Mouse (Mus musculus) embryonic facial prominence, embryonic 10.5 days (tissue): ENCODE data around the gene Dok3. TPM values are rescaled to one million over a fixed set of nuclear protein-coding genes. Genes with fewer than 3 reads are reported as not detected.
"Not testable (repeated sequence)": the region's sequence is repeated elsewhere in the genome, so short reads cannot be mapped to it uniquely, and the experiment has no call there.

ENCODE experiments used
- DNase-seq: peaks from one replicate; pipeline ENCODE4 v3.0.0-alpha.2; 2017; ENCODE audit warnings: low spot score
- H3K27ac ChIP-seq: fragments of 300-500 bp; sonication (generic); replicated peaks from 2 replicates; pipeline ENCODE4 v1.5.1; 2016; ENCODE audit warnings: mild to moderate bottlenecking
- H3K27me3 ChIP-seq: fragments of 300-500 bp; sonication (generic); replicated peaks from 2 replicates; pipeline ENCODE4 v1.6.1; 2016; ENCODE audit warnings: low read depth, mild to moderate bottlenecking; ENCODE audit not compliant: poor library complexity, severe bottlenecking
- H3K36me3 ChIP-seq: fragments of 300-500 bp; sonication (generic); replicated peaks from 2 replicates; pipeline ENCODE4 v1.6.1; 2016; ENCODE audit warnings: mild to moderate bottlenecking, moderate library complexity
- H3K4me1 ChIP-seq: fragments of 300-500 bp; sonication (generic); 2 replicates; pipeline ENCODE4 v1.6.1; 2016
- H3K4me3 ChIP-seq: fragments of 300-500 bp; sonication (generic); 2 replicates; pipeline ENCODE4 v1.5.1; 2016; ENCODE audit warnings: mild to moderate bottlenecking, moderate library complexity
- H3K9me3 ChIP-seq: fragments of 300-500 bp; sonication (generic); 2 replicates; pipeline ENCODE4 v1.6.1; 2016; ENCODE audit warnings: mild to moderate bottlenecking
- WGBS: fragments of 180-500 bp; shearing (Covaris S2); methylation state at CpG from one replicate; pipeline ENCODE4 v1.1.7; 2016; 5-methylcytosine and 5-hydroxymethylcytosine counted together
- polyA plus RNA-seq: library from polyadenylated mRNA; unstranded; fragments of >200 nt; fragmentation: Nextera tagmentation; extraction: Ambion mirVana; gene quantifications from 2 replicates; pipeline ENCODE4 v1.2.1, GENCODE M21; 2016

The Dok3 gene
- polyA plus RNA-seq: 3.6 and 4.2 TPM in 2 replicates

DNA sequence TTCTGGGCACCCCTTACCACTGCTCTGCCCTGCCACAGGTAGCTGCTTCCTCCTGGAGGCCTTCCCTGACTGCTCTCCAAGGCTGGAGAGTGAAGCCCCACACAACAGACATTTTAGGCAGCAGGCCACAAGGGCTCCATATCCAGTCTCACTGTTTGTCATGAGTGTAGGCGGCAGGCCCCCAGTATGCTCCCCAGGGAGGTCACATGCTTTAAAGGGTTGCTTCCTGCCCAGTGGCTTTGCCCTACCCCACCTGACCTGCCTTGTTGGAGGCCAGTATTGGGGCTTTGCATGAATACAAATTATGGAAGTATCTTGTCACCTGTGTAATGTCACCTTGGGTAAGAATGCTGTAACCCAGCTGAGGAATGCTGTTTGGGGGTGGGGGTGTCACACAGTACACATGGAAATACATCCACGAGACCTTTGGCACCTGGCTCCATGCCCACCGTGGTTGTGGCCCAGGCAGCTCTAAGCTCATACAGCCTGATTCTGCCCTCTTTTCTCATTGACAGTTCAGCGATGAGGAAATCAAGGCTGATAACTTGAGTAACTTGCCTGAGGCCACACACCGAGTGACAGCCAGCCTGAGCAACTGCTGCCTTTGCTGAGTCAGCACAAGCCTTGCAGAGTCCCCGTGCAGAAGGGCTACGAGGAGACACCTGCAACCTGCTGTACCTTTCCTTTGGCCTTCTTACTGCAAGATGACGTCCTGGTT, at the start of gene Dok3:
TSS of gene Dok3 (minus strand) at position 99 of the 718 bp plus-strand sequence.
- Histone ChIP-seq H3K9me3 (no peaks in the 10 kb centered on the region), H3K4me1 (no peaks in the 10 kb centered on the region), H3K27me3 (no peaks in the 10 kb centered on the region), H3K36me3 (peaks cover 62% of the 10 kb centered on the region), H3K4me3 (0 out of 2 replicates have a peak within 1 kb of the TSS, but pooled peaks have one; percentile 5), H3K27ac (no peak within 1 kb of the TSS)
- WGBS: 83% methylated on average over 8 of the region's 8 CpGs
- DNase-seq: no peak

DNA sequence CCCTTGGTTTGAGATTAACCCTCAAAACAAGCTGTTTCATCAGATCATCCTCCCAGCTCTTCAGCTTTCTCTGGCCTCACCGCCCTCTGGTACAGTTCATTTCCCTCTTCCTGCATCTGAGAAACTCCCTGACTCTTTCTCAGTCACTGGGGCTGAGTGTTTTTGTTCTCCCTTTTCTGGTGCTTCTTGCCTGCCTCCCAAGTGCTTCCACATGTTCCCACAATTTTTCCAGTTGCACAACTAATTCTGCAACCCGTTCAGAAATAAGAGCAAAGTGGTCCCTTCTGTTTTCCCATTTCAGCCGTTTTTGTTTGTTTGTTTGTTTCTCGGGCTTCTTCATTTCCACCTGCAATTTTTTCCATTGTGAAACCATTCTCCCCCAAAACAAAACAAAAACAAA, 49.0 kb upstream of the Dok3 start:
- H3K36me3 ChIP-seq: peaks cover 4% of the 10 kb centered on the region; the same call in 1 of the 2 replicates

DNA sequence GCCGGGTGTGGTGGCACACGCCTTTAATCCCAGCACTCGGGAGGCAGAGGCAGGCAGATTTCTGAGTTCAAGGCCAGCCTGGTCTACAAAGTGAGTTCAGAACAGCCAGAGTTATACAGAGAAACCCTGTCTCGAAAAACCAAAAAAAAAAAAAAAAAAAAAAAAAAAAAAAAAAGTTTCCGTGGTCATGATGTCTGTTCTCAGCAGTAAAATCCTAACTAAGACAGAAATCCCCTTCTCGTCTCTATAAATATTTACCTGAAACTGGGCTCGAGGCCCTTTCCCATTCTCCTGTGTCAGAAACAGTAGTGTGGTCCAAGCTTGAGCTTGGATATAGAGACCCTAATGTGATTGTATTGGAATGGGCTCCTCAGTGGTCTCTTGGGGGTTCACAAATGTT, 47.8 kb upstream of the Dok3 start:
- not testable (repeated sequence) for H3K9me3 ChIP-seq, DNase-seq, H3K4me1 ChIP-seq, H3K36me3 ChIP-seq, H3K27ac ChIP-seq, H3K4me3 ChIP-seq, H3K27me3 ChIP-seq
- WGBS: 86% methylated on average over 7 of the region's 7 CpGs

More for the DNA sequence above, 49.0 kb upstream of the Dok3 start:
- Histone ChIP-seq H3K4me1 (no peaks in the 10 kb centered on the region), H3K27me3 (no peaks in the 10 kb centered on the region), H3K9me3 (no peaks in the 10 kb centered on the region), H3K27ac (no peak overlapping the region), H3K4me3 (no peak overlapping the region)
- no peak for DNase-seq
- 77% methylated on average over 4 of the region's 4 CpGs for WGBS

DNA sequence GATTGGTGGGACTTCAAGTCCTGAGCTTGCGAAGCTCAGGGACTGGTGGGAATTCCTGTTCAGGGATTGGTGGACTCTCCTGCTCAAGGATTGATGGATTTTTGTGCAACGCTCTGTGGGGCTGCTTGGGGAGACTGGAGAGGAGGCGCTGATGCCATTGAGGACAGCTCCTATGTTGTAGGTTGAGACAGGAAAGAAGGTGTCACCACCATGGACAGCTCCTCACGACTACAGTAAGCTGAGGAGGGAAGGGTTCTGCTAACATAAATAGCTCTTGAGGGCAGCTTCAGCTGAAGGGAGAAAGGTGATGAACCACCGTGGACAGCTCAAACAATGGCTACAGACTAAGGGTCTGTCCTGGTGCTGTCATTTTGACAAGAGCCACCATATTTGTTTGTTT, 46.8 kb upstream of the Dok3 start:
- H3K36me3 ChIP-seq: peaks cover 4% of the 10 kb centered on the region; the same call in 1 of the 2 replicates
- no peak overlapping the region for H3K4me3 ChIP-seq
- peak; percentile 21 for DNase-seq
- no peak overlapping the region for H3K27ac ChIP-seq
- 65% methylated on average over 5 of the region's 5 CpGs for WGBS
- peaks cover 10% of the 10 kb centered on the region for H3K4me1 ChIP-seq
- no peaks in the 10 kb centered on the region for H3K9me3 ChIP-seq
- H3K27me3 ChIP-seq: no peaks in the 10 kb centered on the region

DNA sequence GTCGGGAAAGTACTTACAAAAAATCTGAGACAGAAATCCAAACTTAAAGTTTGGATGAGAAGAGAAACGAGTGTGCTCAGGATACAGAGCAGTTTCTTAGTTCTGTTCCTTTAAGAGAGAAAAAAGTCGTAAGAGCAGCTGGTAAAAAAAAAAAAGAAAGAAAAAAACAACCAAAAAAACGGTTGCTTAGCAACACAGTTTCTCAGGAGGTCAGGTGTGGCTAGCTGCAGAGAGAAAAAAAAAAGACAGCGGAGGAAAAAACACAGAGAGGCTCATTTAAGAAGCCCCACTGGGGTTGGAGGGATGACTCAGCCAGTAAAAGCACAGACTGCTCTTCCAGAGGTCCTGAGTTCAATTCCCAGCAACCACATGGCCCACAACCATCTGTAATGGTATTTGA, 45.2 kb upstream of the Dok3 start:
- WGBS: 78% methylated on average over 5 of the region's 5 CpGs
- Histone ChIP-seq H3K27me3 (no peaks in the 10 kb centered on the region), H3K36me3 (peaks cover 7% of the 10 kb centered on the region)

DNA sequence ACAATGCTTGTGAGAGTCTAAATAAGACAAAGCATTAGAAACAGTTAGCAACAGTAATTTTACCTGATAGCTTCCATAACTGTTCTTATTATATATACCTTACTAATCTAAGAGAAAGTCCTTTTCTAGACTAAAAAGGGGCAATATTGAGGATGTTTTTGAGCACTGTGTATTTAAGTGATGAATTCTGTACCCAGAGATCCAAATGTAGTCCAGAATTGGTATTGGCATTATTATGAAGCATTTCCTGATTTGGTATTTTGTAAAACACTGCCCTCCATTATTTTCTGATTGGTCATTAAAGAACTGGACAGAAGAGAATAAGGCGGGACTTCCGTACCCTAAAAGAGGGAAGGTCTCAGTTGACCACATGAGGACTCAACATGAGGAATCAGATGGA, 44.3 kb upstream of the Dok3 start, which contains the start of gene Tmed9:
TSS of gene Tmed9 (plus strand) at position 301 of the 400 bp plus-strand sequence.
- DNase-seq: no peak
- H3K27me3 ChIP-seq: no peaks in the 10 kb centered on the region
- no peak within 1 kb of the TSS for H3K4me3 ChIP-seq
- peaks cover 15% of the 10 kb centered on the region for H3K36me3 ChIP-seq
- peaks cover 25% of the 10 kb centered on the region for H3K4me1 ChIP-seq
- no peak within 1 kb of the TSS for H3K27ac ChIP-seq
- 95% methylated on average over 2 of the region's 2 CpGs for WGBS
- no peaks in the 10 kb centered on the region for H3K9me3 ChIP-seq

More for the DNA sequence above, 45.2 kb upstream of the Dok3 start:
- Histone ChIP-seq H3K27ac (no peak overlapping the region), H3K4me3 (no peak overlapping the region), H3K9me3 (no peaks in the 10 kb centered on the region), H3K4me1 (peaks cover 20% of the 10 kb centered on the region)
- DNase-seq: no peak

DNA sequence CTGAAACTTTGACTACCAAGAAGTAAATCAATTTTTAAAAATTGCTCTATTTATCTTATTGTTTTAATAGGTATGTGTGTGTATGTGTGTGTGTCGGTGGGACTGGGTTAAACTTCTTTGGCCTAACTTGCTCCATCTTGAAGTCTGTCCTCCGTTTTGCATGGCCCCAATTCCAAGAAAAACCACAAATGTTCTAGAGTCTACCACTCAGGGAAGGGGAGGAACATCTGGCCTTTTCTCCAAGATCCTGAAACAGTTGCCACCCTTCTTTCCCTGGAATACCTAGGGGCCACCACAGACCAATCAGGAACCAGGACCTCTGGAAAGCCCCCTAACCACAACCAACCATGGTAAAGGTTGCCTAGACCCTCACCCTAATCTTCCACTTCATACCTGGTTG, 42.9 kb upstream of the Dok3 start:
- peaks cover 28% of the 10 kb centered on the region for H3K36me3 ChIP-seq
- no peak overlapping the region for H3K27ac ChIP-seq
- peak overlapping the region; percentile 85; the same call in 1 of the 2 replicates for H3K4me3 ChIP-seq
- WGBS: 86% methylated on average over 2 of the region's 2 CpGs
- H3K4me1 ChIP-seq: peaks cover 25% of the 10 kb centered on the region
- H3K9me3 ChIP-seq: no peaks in the 10 kb centered on the region
- no peak for DNase-seq
- H3K27me3 ChIP-seq: no peaks in the 10 kb centered on the region

DNA sequence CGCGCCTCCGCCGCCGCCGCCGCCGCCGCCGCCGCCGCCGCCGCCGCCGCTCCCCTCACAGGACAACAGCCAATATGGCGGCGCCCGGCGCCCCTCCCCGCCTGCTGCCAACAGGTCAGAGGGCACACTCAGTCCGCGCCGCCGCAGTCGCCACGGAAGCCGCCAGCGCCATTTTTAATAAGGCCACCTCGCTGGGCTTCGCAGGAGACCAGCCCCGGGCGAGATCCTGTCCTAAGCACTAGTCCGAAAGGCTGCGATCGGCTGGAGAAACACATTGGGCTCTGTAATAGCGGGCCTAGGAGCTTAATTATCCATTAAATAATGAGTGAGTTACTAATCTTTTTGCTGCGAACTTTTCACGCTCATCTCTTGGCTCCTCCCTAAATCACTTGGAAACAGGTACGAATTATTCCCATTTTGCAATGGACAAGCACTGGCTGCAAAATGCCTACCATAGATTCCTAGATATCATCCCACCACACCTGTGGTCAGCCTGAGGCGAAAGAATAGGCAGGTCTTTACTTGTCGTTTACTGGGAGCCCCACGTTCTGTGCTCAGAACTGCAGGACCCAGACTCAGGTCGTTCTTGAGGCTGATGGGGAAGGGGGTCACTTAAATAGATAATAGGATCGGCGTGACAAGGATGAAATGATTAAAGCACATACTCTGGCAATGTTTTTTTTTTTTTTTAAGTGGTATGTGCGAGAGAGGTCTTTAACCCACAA, 42.1 kb upstream of the Dok3 start, which contains the start of gene Fam193b:
TSS of gene Fam193b (minus strand) at position 94 of the 725 bp plus-strand sequence.
- Histone ChIP-seq H3K4me3 (peak within 1 kb of the TSS; percentile 85), H3K27ac (peak within 1 kb of the TSS; percentile 97), H3K27me3 (no peaks in the 10 kb centered on the region), H3K36me3 (peaks cover 36% of the 10 kb centered on the region), H3K9me3 (no peaks in the 10 kb centered on the region), H3K4me1 (peaks cover 25% of the 10 kb centered on the region)
- 4% methylated on average over 47 of the region's 47 CpGs for WGBS
- DNase-seq: peak; percentile 97

DNA sequence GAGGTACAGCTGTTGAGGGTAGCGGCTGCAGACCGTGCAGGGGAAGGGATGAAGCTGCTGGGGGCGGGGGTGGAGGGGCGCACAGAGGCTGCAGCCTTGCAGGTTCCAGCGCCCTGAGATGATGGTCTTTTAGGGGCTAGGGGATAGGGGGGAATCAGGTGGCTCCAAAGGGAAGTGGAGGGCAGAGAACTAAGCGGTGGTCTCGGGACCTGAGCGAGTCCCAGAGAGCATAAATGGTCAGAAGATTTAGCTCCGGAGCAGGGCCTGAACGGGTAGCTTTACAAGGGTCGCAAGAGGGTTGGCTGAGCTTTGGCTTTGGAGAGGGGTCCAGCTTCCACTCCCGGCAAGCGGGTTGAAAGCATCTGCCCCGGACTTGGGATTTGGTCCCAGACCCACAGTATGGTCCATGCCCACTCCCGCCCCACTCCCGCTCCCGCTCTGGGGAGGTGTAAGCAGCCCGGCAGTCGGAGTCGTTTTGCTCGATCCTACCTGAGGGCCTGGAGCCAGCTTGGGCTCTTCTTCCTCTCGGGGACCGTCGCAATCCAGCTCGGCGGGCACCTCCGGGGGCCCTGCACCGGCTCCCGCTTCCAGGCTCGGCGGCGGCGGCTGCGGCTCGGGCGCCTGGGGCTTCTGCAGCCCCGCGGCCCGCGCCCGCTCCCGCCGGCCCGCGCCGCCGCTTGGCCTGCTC, 41.3 kb upstream of the Dok3 start:
- DNase-seq: peak; percentile 64
- H3K4me1 ChIP-seq: peaks cover 25% of the 10 kb centered on the region
- H3K9me3 ChIP-seq: no peaks in the 10 kb centered on the region
- H3K27me3 ChIP-seq: no peaks in the 10 kb centered on the region
- H3K4me3 ChIP-seq: peak overlapping the region; percentile 85
- H3K27ac ChIP-seq: peak overlapping the region; percentile 97
- H3K36me3 ChIP-seq: peaks cover 44% of the 10 kb centered on the region
- under 1% methylated on average over 47 of the region's 47 CpGs for WGBS

DNA sequence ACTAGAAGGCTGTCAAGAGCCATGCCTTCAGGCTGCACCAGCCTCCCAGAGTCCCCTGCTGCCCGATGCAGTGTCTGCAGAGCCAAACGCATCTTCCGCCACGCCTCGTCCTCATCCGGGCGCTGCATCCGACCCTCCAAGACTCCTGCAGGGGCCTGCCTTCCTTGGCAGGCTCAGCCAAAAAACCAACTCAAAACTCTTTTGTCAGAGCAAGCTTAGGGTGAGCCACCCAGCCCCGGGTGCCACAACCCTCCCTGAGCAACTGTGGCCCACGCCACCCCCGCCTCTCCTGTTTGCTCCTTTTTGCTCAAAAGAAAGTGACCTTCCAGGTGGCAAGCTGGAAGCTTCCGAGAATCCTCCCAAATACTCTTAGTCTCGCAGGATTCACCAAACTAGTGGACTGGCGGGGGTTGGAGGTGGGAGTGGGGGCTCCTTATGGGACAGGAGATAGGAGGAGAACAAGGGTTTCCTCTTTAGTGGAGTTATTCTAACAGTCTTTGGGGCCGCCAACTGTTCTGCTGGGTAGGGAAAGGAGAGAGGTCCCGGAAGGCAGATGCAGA, 40.7 kb upstream of the Dok3 start:
- no peaks in the 10 kb centered on the region for H3K9me3 ChIP-seq
- H3K36me3 ChIP-seq: peaks cover 50% of the 10 kb centered on the region
- 9% methylated on average over 16 of the region's 16 CpGs for WGBS
- H3K4me3 ChIP-seq: peak overlapping the region; percentile 85
- peak overlapping the region; percentile 97 for H3K27ac ChIP-seq
- no peaks in the 10 kb centered on the region for H3K27me3 ChIP-seq
- H3K4me1 ChIP-seq: peaks cover 25% of the 10 kb centered on the region
- peak; percentile 46 for DNase-seq

DNA sequence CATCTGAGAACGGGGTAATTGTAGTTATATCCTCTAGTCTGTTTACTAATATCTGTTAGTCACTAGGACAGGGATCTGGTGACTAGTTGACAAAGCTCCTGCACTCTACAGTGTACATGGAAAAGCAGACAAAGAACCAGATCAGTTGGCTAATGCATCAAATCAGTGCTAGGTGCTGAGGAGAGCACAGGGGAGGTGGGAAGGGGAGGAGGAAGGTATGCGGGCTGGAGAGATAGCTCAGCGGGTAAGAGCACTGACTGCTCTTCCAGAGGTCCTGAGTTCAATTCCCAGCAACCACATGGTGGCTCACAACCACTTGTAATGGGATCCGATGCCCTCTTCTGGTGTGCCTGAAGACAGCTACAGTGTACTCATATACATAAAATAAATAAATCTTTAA, 39.4 kb upstream of the Dok3 start:
- not testable (repeated sequence) for H3K27ac ChIP-seq, H3K4me3 ChIP-seq
- peaks cover 58% of the 10 kb centered on the region for H3K36me3 ChIP-seq

DNA sequence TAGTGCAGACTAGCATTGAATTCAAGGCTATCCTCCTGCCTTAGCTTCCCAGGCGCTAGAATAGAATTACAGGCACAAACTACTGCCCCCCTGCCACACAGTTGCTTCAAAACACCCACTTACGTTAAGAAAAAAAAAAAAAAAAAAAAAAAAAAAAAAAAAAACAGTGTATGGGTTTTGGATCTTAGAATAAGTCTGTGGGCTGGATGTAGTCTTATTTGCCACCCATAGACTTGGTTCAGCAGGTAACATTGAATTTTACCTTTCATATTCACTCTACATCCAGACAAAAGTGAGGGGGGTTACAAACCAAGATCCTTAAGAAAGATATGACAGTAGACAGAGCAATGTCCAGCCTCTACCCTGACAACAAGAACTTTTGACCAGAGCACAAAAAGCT, 38.9 kb upstream of the Dok3 start:
- H3K36me3 ChIP-seq: peaks cover 64% of the 10 kb centered on the region
- 85% methylated on average over 2 of the region's 2 CpGs for WGBS

More for the DNA sequence above, 39.4 kb upstream of the Dok3 start:
- DNase-seq, H3K9me3 ChIP-seq, H3K27me3 ChIP-seq: not testable (repeated sequence)
- 93% methylated on average over 4 of the region's 4 CpGs for WGBS
- H3K4me1 ChIP-seq: peaks cover 31% of the 10 kb centered on the region

More for the DNA sequence above, 38.9 kb upstream of the Dok3 start:
- Histone ChIP-seq H3K4me3 (no peak overlapping the region), H3K27me3 (no peaks in the 10 kb centered on the region), H3K27ac (no peak overlapping the region), H3K4me1 (peaks cover 31% of the 10 kb centered on the region), H3K9me3 (no peaks in the 10 kb centered on the region)
- DNase-seq: no peak
